Mouse (Mus musculus) hindbrain, embryonic 15.5 days (tissue): ENCODE results near the gene Gipc2. TPM values are rescaled to one million over a fixed set of nuclear protein-coding genes. Genes with fewer than 3 reads are reported as not detected.

Experiments used
- ATAC-seq: fragments of 200-750 bp; cut with Nextera tagmentation; 2 replicates; pipeline ENCODE4 v1.8.0; 2017; ENCODE audit warnings: low read depth, moderate number of reproducible peaks, moderate TSS enrichment; ENCODE audit not compliant: low FRiP score
- H3K27ac ChIP-seq: fragments of 300-500 bp; sonication (generic); replicated peaks from 2 replicates; pipeline ENCODE4 v1.5.1; 2015; ENCODE audit warnings: mild to moderate bottlenecking, inconsistent platforms
- H3K27me3 ChIP-seq: fragments of 300-500 bp; sonication (generic); 2 replicates; pipeline ENCODE4 v1.6.1; 2015; ENCODE audit warnings: control low read depth, inconsistent platforms
- H3K36me3 ChIP-seq: fragments of 300-500 bp; sonication (generic); 2 replicates; pipeline ENCODE4 v1.6.1; 2015; ENCODE audit warnings: control low read depth, inconsistent platforms
- H3K4me1 ChIP-seq: fragments of 300-500 bp; sonication (generic); replicated peaks from 2 replicates; pipeline ENCODE4 v1.6.1; 2015; ENCODE audit warnings: control low read depth, inconsistent platforms
- H3K4me2 ChIP-seq: fragments of 300-500 bp; sonication (generic); 2 replicates; pipeline ENCODE4 v1.6.1; 2015; ENCODE audit warnings: moderate library complexity, mild to moderate bottlenecking, inconsistent platforms
- H3K4me3 ChIP-seq: fragments of 300-500 bp; sonication (generic); 2 replicates; pipeline ENCODE4 v1.5.1; 2015; ENCODE audit warnings: mild to moderate bottlenecking, inconsistent platforms
- H3K9ac ChIP-seq: fragments of 300-500 bp; sonication (generic); 2 replicates; pipeline ENCODE4 v1.6.1; 2015; ENCODE audit warnings: inconsistent platforms
- H3K9me3 ChIP-seq: fragments of 300-500 bp; sonication (generic); 2 replicates; pipeline ENCODE4 v1.6.1; 2016; ENCODE audit warnings: control low read depth, inconsistent platforms
- WGBS: fragments of 180-500 bp; shearing (Covaris S2); methylation state at CpG from one replicate; pipeline ENCODE4 v1.1.7; 2015; 5-methylcytosine and 5-hydroxymethylcytosine counted together
- polyA plus RNA-seq: library from polyadenylated mRNA; unstranded; fragments of >200 nt; fragmentation: Nextera tagmentation; extraction: Ambion mirVana; gene quantifications from 2 replicates; pipeline ENCODE4 v1.2.1, GENCODE M21; 2015

The Gipc2 gene
- polyA plus RNA-seq, 1 experiment from 2014 or later, result 13.7 TPM

DNA sequence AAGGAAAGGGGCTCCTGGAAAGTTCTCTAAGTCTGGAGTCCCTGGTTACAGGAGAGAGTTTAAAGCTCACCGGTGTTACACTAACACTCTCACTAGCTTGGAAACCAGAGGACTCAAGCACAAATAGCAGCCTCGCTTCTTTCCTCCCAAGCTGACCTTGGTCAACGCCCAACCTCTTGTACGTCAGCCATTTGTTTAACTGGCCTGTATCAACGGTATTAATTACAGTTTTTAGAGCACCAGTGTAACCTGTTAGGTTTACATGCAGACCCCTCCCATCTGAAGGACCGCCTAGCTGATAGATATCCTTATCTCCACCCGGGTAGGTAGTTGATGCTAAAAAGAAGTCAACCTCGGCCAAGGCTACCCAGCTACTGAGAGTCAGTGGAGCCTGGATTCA lies 2.7 kb downstream of the Gipc2 start:
- no peak for ATAC-seq
- no peaks in the 10 kb centered on the region for H3K27me3 ChIP-seq
- H3K9ac ChIP-seq, result no peak overlapping the region
- H3K4me3 ChIP-seq, result no peak overlapping the region
- H3K4me2 ChIP-seq, result no peak overlapping the region
- H3K9me3 ChIP-seq, result no peaks in the 10 kb centered on the region
- H3K36me3 ChIP-seq, result no peaks in the 10 kb centered on the region
- no peak overlapping the region for H3K27ac ChIP-seq
- H3K4me1 ChIP-seq, result peaks cover 21% of the 10 kb centered on the region
- 93% methylated on average over 8 of the region's 8 CpGs for WGBS

DNA sequence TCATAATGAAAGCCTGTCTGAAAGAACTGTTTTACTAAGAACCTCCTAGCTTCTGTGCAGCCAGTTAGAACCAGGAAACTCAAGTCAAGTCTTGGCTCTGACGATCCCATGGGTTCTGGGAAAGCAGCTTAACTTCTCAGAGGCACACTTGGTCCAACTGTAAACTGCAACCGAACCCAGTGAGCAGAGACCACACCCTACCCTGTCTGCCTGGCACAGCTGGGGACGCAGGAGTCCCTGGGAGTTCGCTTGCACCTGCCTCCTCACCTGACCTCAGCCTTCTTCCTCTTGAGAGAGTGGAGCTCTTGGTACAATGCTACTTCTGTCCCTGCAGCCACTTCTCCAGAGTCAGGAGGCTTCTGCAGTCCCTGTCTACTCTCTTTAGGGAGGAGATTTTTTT lies 5.4 kb downstream of the Gipc2 start:
- H3K4me3 ChIP-seq, result no peak overlapping the region
- H3K4me1 ChIP-seq, result peaks cover 7% of the 10 kb centered on the region
- no peaks in the 10 kb centered on the region for H3K27me3 ChIP-seq
- no peaks in the 10 kb centered on the region for H3K9me3 ChIP-seq
- no peak overlapping the region for H3K9ac ChIP-seq
- no peak overlapping the region for H3K4me2 ChIP-seq
- H3K36me3 ChIP-seq, result no peaks in the 10 kb centered on the region
- 62% methylated on average over 4 of the region's 4 CpGs for WGBS
- H3K27ac ChIP-seq, result no peak overlapping the region
- no peak for ATAC-seq

DNA sequence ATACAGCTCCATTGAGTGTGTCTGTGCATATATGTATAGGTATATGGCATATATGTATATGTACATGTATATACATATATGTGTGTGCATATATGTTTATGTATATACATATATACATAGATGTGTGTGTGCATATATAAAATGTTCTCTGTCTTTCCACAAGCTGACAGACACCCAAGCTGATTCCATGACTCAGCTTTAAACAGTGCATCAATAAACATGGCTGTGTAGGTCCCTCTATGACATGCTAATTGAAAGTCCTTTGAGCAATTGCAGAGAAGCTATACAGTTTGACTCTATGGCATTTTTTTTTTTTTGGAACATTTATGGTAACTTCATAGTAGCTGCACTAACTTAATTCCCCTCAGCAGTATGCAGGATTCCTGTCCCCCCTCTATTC lies 6.7 kb downstream of the Gipc2 start:
- no peaks in the 10 kb centered on the region for H3K36me3 ChIP-seq
- H3K4me1 ChIP-seq, result peaks cover 5% of the 10 kb centered on the region
- H3K4me3 ChIP-seq, result no peak overlapping the region
- no peak overlapping the region for H3K4me2 ChIP-seq
- no peak overlapping the region for H3K27ac ChIP-seq
- no peak for ATAC-seq
- no peaks in the 10 kb centered on the region for H3K27me3 ChIP-seq
- H3K9me3 ChIP-seq, result no peaks in the 10 kb centered on the region
- H3K9ac ChIP-seq, result no peak overlapping the region

DNA sequence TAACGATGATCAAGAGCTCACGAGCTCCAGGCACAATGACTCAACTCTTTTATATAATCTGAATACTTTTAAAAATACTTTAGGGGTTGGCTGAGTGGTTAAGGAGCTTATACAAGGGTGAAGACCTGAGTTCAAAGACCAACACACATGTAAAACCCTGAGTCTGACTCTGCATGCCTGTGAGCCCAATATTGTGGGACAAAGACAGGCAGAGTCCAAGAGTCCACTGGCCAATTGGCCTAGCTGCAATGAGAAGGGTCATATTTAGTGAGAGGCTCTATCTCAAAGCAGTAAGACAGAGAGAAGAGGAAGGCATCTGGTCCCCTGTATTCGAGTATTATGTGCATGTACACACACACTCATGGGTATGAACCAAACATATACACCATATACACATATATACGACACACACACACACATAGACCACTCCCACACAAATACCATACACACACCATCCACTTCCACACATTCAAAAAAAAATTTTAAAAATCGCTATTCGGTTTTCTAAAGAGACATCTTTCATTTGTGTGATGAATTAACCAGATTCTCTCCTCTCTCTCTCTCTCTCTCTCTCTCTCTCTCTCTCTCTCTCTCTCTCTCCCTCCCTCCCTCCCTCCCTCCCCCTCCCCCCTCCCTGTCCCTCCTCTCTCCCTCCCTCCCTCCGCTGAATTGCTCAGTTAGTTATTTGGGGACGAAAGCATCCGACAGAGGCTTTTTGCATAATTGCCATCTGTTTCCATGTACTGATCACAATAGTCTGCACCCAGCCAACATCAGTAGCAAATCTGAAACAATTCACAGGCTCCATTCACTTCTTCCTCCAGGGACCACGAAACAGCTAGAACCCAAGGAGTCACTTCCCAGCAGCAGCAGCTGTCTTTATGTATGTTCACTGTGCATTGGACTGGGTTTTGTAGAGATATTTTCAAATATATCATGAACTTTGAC lies 7.4 kb downstream of the Gipc2 start:
- no peak overlapping the region for H3K27ac ChIP-seq

DNA sequence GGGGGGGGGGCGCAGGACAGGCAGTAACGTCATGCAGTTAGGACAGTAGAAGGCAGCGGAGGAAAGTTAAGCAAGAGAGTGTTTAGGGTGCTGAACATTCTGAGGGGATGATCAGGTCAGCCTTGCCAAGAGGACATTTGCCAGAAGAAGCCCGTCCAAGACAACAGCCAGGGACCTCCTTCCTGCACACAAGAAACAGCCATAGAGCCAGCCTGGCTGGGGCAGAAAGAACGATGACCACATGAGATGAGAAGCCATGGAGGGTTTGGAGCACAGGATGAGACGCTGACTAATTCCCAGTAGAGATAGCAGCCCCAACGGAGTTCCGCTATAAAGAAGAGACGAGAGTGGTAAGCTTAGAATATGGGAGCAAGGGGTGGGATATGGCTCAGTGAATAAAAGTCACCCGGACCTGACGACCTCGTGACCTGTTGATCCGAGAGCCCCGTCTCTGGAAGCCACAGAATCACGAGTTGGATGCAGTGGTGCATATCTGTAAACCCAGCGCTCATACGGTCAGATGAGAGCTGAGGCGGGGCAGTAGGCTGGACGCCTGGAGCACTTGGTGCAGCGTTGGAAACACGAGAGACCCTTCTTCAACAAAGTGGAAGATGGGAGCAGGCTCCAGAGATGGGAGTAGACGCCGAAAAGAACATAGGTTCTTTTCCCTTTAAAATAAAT lies 9.1 kb downstream of the Gipc2 start:
- no peak for ATAC-seq
- no peaks in the 10 kb centered on the region for H3K27me3 ChIP-seq
- H3K4me1 ChIP-seq, result peaks cover 5% of the 10 kb centered on the region
- H3K4me2 ChIP-seq, result no peak overlapping the region
- no peak overlapping the region for H3K9ac ChIP-seq
- no peak overlapping the region for H3K4me3 ChIP-seq
- no peak overlapping the region for H3K27ac ChIP-seq
- 70% methylated on average over 23 of the region's 23 CpGs for WGBS
- H3K9me3 ChIP-seq, result no peaks in the 10 kb centered on the region
- no peaks in the 10 kb centered on the region for H3K36me3 ChIP-seq

More for the DNA sequence above, 7.4 kb downstream of the Gipc2 start:
- Histone ChIP-seq H3K9ac (no peak overlapping the region), H3K36me3 (no peaks in the 10 kb centered on the region), H3K4me3 (no peak overlapping the region), H3K4me1 (peaks cover 5% of the 10 kb centered on the region), H3K4me2 (no peak overlapping the region), H3K27me3 (no peaks in the 10 kb centered on the region), H3K9me3 (no peaks in the 10 kb centered on the region)
- no peak for ATAC-seq
- 61% methylated on average over 9 of the region's 10 CpGs for WGBS

DNA sequence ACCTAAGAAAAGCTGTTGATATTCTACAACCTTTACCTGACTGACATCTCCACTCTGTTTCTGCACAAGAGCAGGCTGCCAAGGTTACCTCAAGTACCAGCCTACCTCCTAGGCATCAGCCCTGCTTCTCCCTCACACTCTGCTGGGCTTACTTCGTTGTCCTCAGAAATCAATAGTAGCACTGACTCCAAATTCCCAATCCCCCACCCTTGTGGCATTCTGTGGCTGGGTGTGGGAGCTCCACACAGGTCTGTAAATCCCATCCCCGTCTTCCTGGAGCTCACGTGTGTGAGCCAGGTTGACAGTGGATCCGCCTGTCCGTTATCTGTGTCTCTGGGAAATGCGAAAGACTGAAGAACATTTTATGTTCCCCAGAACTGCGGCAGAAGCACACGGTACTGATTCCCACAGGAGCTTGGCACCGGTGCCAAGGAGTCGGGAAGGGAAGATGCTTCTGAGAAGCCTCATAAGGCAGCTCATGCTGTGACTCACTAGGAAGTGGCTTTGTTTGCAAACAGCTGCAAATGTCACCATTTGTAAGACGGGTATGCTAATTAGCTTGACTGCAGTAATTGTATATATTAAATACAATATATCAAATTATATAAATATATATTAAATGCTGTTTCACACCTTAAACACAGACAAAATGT lies 10.6 kb downstream of the Gipc2 start:
- Histone ChIP-seq H3K27me3 (no peaks in the 10 kb centered on the region), H3K27ac (0 out of 2 replicates have a peak overlapping the region, but pooled peaks have one; percentile 22), H3K9ac (no peak overlapping the region), H3K9me3 (no peaks in the 10 kb centered on the region), H3K4me1 (peaks cover 5% of the 10 kb centered on the region), H3K4me3 (no peak overlapping the region), H3K36me3 (no peaks in the 10 kb centered on the region), H3K4me2 (no peak overlapping the region)
- 27% methylated on average over 11 of the region's 11 CpGs for WGBS
- ATAC-seq, result no peak

DNA sequence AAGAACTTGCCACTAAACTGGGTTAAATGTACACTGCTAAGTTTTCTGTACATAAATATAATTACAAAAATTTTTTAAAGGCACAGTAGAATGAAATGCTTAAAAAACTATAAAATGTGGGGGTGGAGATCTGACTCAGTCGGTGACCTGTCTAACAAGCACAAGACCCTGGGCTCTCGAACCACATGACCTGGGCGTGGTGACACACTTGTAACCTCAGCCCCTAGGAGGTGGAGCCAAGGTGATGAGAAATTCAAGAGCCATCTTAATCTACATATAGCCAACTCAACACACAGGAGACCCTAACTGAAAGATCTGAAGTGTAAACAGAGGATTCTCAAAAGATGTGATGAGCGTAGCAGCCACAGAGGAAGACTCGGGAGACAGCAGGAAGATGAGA lies 11.9 kb downstream of the Gipc2 start:
- Histone ChIP-seq H3K27me3 (no peaks in the 10 kb centered on the region), H3K4me1 (peaks cover 5% of the 10 kb centered on the region), H3K4me3 (no peak overlapping the region), H3K4me2 (no peak overlapping the region), H3K9ac (no peak overlapping the region), H3K27ac (no peak overlapping the region), H3K9me3 (no peaks in the 10 kb centered on the region), H3K36me3 (no peaks in the 10 kb centered on the region)
- ATAC-seq, result no peak
- WGBS, result 91% methylated on average over 5 of the region's 5 CpGs

DNA sequence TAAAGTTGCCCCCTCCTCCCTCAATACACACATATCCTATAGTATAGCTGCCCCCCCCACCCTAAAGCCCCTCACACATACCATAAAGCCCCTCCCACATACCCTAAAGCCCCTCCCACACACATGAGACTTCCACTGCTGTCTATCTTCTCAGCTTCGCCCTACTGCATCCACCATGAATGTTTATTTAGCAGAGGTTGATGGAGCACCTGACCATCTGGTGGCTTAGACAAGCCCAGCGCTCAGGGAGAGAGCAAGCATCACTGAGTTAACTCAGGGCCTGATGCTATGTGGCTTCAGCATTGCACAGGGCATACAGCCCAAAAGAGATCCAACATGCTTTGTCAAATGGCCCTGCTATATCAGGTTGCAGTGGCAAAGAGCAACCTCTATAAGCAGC lies 12.9 kb downstream of the Gipc2 start:
- Histone ChIP-seq H3K4me2 (no peak overlapping the region), H3K4me3 (no peak overlapping the region), H3K4me1 (peaks cover 5% of the 10 kb centered on the region), H3K27me3 (no peaks in the 10 kb centered on the region), H3K9me3 (no peaks in the 10 kb centered on the region), H3K9ac (no peak overlapping the region), H3K27ac (no peak overlapping the region), H3K36me3 (no peaks in the 10 kb centered on the region)
- 92% methylated on average over 2 of the region's 2 CpGs for WGBS
- no peak for ATAC-seq

DNA sequence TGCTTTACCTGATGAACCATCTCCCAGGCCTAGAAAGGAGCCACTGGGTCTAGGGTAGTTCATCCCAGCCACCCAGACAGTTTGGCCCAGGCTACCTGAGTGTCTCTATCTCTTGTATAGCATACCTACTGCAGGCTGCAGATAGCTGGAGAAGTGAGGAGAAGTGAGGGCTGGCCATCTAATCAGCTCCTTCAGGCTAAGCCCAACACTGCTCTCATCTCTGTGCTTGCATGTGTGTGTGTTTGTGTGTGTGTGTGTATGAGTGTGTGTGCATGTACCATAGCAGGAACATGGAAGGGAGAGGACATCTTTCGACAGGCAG lies 13.6 kb downstream of the Gipc2 start:
- no peaks in the 10 kb centered on the region for H3K9me3 ChIP-seq
- no peak overlapping the region for H3K4me3 ChIP-seq
- ATAC-seq, result no peak
- no peak overlapping the region for H3K9ac ChIP-seq
- no peaks in the 10 kb centered on the region for H3K36me3 ChIP-seq
- no peaks in the 10 kb centered on the region for H3K27me3 ChIP-seq
- no peak overlapping the region for H3K4me2 ChIP-seq
- H3K4me1 ChIP-seq, result peaks cover 5% of the 10 kb centered on the region
- 95% methylated on average over 1 of the region's 1 CpGs for WGBS
- H3K27ac ChIP-seq, result no peak overlapping the region

DNA sequence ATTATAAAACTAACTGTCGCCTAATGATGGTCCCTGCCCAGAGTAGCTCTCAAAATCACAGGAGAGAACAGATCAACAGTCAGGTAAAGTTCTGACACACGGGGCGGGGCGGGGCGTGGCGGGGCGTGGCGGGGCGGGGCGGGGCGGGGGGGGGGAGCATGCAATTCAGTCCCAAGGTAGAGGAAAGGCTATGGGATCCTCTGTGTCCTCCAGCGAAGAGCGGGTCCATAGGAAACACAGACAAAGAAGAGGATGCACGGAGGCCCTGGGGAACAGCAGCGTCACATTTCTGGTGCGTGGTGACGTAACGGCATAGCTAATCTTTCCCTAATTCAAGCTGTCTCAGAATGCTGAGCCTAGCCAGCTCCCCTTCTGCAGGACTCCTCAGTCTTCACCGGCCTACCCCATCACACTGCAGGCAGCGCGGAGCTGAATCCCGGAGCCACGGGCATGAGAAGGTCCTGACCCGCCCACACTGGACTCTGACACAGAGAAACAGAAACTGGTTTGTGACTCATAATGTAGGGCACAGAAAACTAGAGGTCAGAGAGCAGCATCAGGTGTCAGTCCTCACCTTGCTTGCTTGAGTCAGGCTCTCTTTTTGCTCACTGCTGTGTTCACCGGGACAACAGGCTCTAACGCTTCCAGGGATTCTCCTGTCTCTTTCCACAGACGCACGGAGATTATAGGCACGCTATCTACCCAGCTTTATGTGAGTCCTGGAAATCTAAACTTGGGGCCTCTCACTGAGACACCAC lies 14.1 kb downstream of the Gipc2 start:
- peak; percentile 37; the same call in 1 of the 2 replicates for ATAC-seq
- peaks cover 5% of the 10 kb centered on the region for H3K4me1 ChIP-seq
- peak overlapping the region; percentile 43 for H3K4me2 ChIP-seq
- no peak overlapping the region for H3K27ac ChIP-seq
- peak overlapping the region; percentile 16; the same call in 1 of the 2 replicates for H3K4me3 ChIP-seq
- no peak overlapping the region for H3K9ac ChIP-seq
- H3K27me3 ChIP-seq, result no peaks in the 10 kb centered on the region
- H3K36me3 ChIP-seq, result no peaks in the 10 kb centered on the region
- WGBS, result 55% methylated on average over 28 of the region's 29 CpGs
- H3K9me3 ChIP-seq, result no peaks in the 10 kb centered on the region

DNA sequence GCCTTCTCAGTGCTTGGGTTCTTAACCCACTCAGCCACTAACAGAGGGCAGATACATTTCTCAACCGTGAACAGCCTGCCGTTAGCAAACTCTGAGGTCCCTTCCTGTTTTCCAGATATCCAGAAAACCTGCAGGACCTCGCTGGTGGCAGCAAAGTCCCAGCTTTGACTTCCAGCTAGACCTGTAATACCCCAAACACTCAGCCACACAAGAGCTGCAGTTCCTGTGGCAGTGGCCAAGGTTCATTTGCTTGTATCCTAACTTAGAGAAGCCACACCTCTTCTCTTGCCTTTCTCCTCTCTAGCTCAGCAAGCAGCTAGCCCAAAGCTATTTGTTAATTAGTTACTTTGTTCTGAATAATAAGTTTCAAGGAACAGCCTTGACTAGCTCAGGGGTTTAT lies 16.2 kb downstream of the Gipc2 start:
- Histone ChIP-seq H3K4me2 (no peak overlapping the region), H3K4me1 (no peaks in the 10 kb centered on the region), H3K9ac (no peak overlapping the region), H3K27me3 (no peaks in the 10 kb centered on the region), H3K36me3 (no peaks in the 10 kb centered on the region), H3K27ac (no peak overlapping the region), H3K4me3 (no peak overlapping the region), H3K9me3 (no peaks in the 10 kb centered on the region)
- 77% methylated on average over 3 of the region's 3 CpGs for WGBS
- no peak for ATAC-seq
